Mouse (Mus musculus) CD4-positive, CD25-positive, alpha-beta regulatory T cell, adult 9 weeks (primary cell): ENCODE results near the gene Mrgpra6. TPM values are rescaled to one million over a fixed set of nuclear protein-coding genes. Genes with fewer than 3 reads are reported as not detected.

Experiments used
- polyA plus RNA-seq: library from polyadenylated mRNA; unstranded; fragments of 100-300 nt; shearing (Covaris generic); gene quantifications from one replicate; pipeline ENCODE4 v1.2.1, GENCODE M21; 2017

Mrgpra6 gene
- not detected for polyA plus RNA-seq

DNA sequence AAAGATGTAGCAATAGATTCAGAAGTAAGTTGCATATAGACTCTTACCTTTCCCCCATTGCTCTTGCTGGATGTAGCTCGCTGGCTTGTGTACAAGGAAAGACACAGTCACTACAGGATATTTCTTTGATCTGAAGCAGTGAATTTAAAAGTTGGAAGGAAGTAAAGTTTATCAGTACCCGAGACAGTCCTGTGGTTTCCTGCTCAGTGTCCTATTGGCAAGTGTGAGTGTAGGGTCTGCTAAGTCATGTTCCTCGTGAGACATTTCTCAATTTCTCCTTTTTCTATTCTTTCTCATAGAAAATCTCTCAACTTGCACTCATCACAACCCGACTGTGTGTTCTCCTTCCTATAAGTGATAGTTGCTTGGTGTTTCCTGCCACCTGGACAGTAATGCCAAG is at the start of gene Mrgpra6:
Gene Mrgpra6, minus strand, starts transcription at position 91 of the 400 bp plus-strand sequence.

DNA sequence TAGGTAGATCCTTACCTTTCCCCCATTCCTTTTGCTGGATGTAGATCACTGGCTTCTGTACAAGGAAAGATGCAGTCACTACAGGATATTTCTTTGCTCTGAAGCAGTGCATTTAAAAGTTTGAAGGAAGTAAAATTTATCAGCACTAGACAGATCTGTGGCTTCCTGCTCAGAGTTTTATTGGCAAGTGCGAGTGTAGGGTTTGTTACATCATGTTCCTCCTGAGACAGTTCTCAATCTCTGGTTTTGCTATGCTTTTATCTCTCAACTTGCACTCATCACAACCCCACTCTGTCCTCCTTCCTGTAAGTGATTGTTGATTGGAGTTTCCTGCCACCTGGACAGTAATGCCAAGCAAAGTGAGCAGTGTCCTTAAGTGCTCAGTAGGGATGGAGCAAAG is 48.0 kb upstream of the Mrgpra6 start, which contains the start of gene Mrgpra9:
Gene Mrgpra9, minus strand, starts transcription at position 79 of the 400 bp plus-strand sequence.

Other genes with a start within 250 kb of the Mrgpra6 start
- 8.7 TPM for gene Uevld, start 246.4 kb downstream of the Mrgpra6 start, polyA plus RNA-seq
- not detected for gene Gm9999, start 221.3 kb downstream of the Mrgpra6 start, polyA plus RNA-seq
- gene Spty2d1, start 196.5 kb downstream of the Mrgpra6 start, polyA plus RNA-seq = 56.5 TPM
- gene Tmem86a, start 154.3 kb downstream of the Mrgpra6 start, polyA plus RNA-seq = 6.8 TPM
- gene Ptpn5, start 71.2 kb downstream of the Mrgpra6 start, polyA plus RNA-seq = 17.2 TPM
- gene Mrgpra9, start 47.9 kb upstream of the Mrgpra6 start, polyA plus RNA-seq = not detected
- gene Mrgpra1, start 149.3 kb upstream of the Mrgpra6 start, polyA plus RNA-seq = not detected
- not detected for gene Mrgpra2a, start 247.2 kb upstream of the Mrgpra6 start, polyA plus RNA-seq